Mouse (Mus musculus): Measurements from ENCODE around the gene Idh3a. TPM values are rescaled to one million over a fixed set of nuclear protein-coding genes. Genes with fewer than 3 reads are reported as not detected.

Idh3a gene
- total RNA-seq, 2 experiments from 2014 or later = 577 to 619 TPM

GRCm38 (mm10) chr9:54642556-54642955, 56.4 kb downstream of the Idh3a start:
- intact Hi-C loops (cut with DNase I) = no loop called here
- no peak for DNase-seq

- intact Hi-C loops (cut with DNase I) = no loop called here
- DNase-seq = no peak
Observed at GRCm38 (mm10) chr9:54643179-54643578, 57.0 kb downstream of the Idh3a start.

- no peak for DNase-seq
- intact Hi-C loops (cut with DNase I) = no loop called here
Observed at GRCm38 (mm10) chr9:54645530-54645929, 59.4 kb downstream of the Idh3a start.

GRCm38 (mm10) chr9:54646252-54646651, 60.1 kb downstream of the Idh3a start:
- DNase-seq = no peak

GRCm38 (mm10) chr9:54647456-54647855, 61.3 kb downstream of the Idh3a start:
- DNase-seq = no peak
- intact Hi-C loops (cut with DNase I) = no loop called here

More at GRCm38 (mm10) chr9:54646252-54646651, 60.1 kb downstream of the Idh3a start:
- intact Hi-C loops (cut with DNase I) = no loop called here

GRCm38 (mm10) chr9:54649360-54649759, 63.2 kb downstream of the Idh3a start:
- DNase-seq = no peak
- intact Hi-C loops (cut with DNase I) = no loop called here

- no peak for DNase-seq
- intact Hi-C loops (cut with DNase I) = no loop called here
Observed at GRCm38 (mm10) chr9:54652778-54653177, 66.6 kb downstream of the Idh3a start.

Other genes starting within 250 kb of the Idh3a start
- gene Dmxl2, start 84.7 kb upstream of the Idh3a start, total RNA-seq (2021) = 10 to 100 TPM; 22.3 to 25.6 TPM
- not detected for gene Sh2d7, start 47.4 kb upstream of the Idh3a start, total RNA-seq (2021)
- gene Cib2, start 26.1 kb upstream of the Idh3a start, total RNA-seq (2021) = 1 to 10 TPM; 1.4 to 1.7 TPM
- under 1 TPM; 0.19 to 0.72 TPM for gene Acsbg1, start 75.5 kb downstream of the Idh3a start, total RNA-seq (2021)
- 10 to 100 TPM; 71.4 to 80.4 TPM for gene Dnaja4, start 112.5 kb downstream of the Idh3a start, total RNA-seq (2021)
- gene Wdr61, start 148.2 kb downstream of the Idh3a start, total RNA-seq (2021) = 10 to 100 TPM; 28.2 to 31.7 TPM
- gene Crabp1, start 178.4 kb downstream of the Idh3a start, total RNA-seq (2021) = not detected

All from heart, postnatal 36 days (tissue).